Mouse (Mus musculus): ENCODE results near the gene Cradd. TPM values are rescaled to one million over a fixed set of nuclear protein-coding genes. Genes with fewer than 3 reads are reported as not detected.

Cradd gene
- polyA plus RNA-seq, 1 experiment from 2014 or later: 11.7 TPM

Other genes with a start within 250 kb of the Cradd start
- gene Socs2, start 93.0 kb upstream of the Cradd start, polyA plus RNA-seq (2014; fragmentation: Nextera tagmentation; extraction: Ambion mirVana): 145 and 148 TPM in 2 replicates
- 284 and 324 TPM in 2 replicates for gene Mrpl42, start 177.8 kb upstream of the Cradd start, polyA plus RNA-seq (2014; fragmentation: Nextera tagmentation; extraction: Ambion mirVana)
- gene Ube2n, start 191.0 kb upstream of the Cradd start, polyA plus RNA-seq (2014; fragmentation: Nextera tagmentation; extraction: Ambion mirVana): 423 and 444 TPM in 2 replicates
- gene Nudt4, start 240.0 kb upstream of the Cradd start, polyA plus RNA-seq (2014; fragmentation: Nextera tagmentation; extraction: Ambion mirVana): 79.8 and 85.0 TPM in 2 replicates

Data from forebrain, embryonic 14.5 days (tissue).